Mouse (Mus musculus) frontal cortex, adult 2 months (tissue): Measurements from ENCODE around the gene Ipo7. TPM values are rescaled to one million over a fixed set of nuclear protein-coding genes. Genes with fewer than 3 reads are reported as not detected.

Source experiments
- DNase-seq, 2 experiments: peaks; one replicate each; pipeline ENCODE4 v3.0.0; 2022; ENCODE audit warnings: low spot score in 1 of 2; ENCODE audit errors: extremely low spot score in 1 of 2
- polyA plus RNA-seq: library from polyadenylated mRNA; depleted of rRNA; stranded (reverse); fragments of >200 nt; gene quantifications from 2 replicates; pipeline ENCODE4 v1.2.3, GENCODE M21; 2012; rRNA removed

Gene Ipo7
- polyA plus RNA-seq, 1 experiment: 49.4 TPM

- no peak for DNase-seq
Observed at GRCm38 (mm10) chr7:110097106-110097793, 79.2 kb downstream of the Ipo7 start.

GRCm38 (mm10) chr7:110100854-110101253 is 82.8 kb downstream of the Ipo7 start:
- DNase-seq: no peak

- no peak for DNase-seq
Observed at GRCm38 (mm10) chr7:110101266-110101665, 83.2 kb downstream of the Ipo7 start.

- no peak for DNase-seq
Observed at GRCm38 (mm10) chr7:110105041-110105440, 87.0 kb downstream of the Ipo7 start.

Other genes with a start within 250 kb of the Ipo7 start
- 148 and 152 TPM in 2 replicates for gene Nrip3, start 236.2 kb upstream of the Ipo7 start, polyA plus RNA-seq
- 2.4 TPM in 2 replicates for gene Scube2, start 152.6 kb upstream of the Ipo7 start, polyA plus RNA-seq
- gene Dennd5a, start 57.8 kb upstream of the Ipo7 start, polyA plus RNA-seq: 220 and 223 TPM in 2 replicates
- gene Tmem41b, start 31.3 kb upstream of the Ipo7 start, polyA plus RNA-seq: 37.6 and 42.3 TPM in 2 replicates
- gene Zfp143, start 42.9 kb downstream of the Ipo7 start, polyA plus RNA-seq: 11.4 and 14.0 TPM in 2 replicates
- 11.8 and 12.6 TPM in 2 replicates for gene Wee1, start 103.8 kb downstream of the Ipo7 start, polyA plus RNA-seq
- gene Swap70, start 203.4 kb downstream of the Ipo7 start, polyA plus RNA-seq: 11.8 and 12.0 TPM in 2 replicates